ENCODE assay signal across 8 mouse cellular contexts in genomic region chr9:102715506-102715900, GRCm38 (mm10). TPM values are rescaled to one million over a fixed set of nuclear protein-coding genes. Genes with fewer than 3 reads are reported as not detected.
DNase-seq lines count a peak whose midpoint lies in the region; ATAC-seq lines count a peak whose summit lies in the region.

No protein-coding gene starts in this region.

- WGBS in heart, embryonic 14.5 days: 57% methylated on average over 2 of the region's 2 CpGs
- 59% methylated on average over 2 of the region's 2 CpGs for WGBS in heart, embryonic 12.5 days
- WGBS in neural tube, embryonic 13.5 days: 63% methylated on average over 2 of the region's 2 CpGs
- WGBS in kidney, embryonic 16.5 days: 69% methylated on average over 2 of the region's 2 CpGs

- H3K27ac ChIP-seq in heart, embryonic 14.5 days (replicated peaks in 1 of 2; ENCODE audit: control insufficient read depth in 1 of 2, insufficient read depth in 1 of 2, low read depth in 2 of 2, low read length in 2 of 2): peak overlapping the region in 1 of 2 experiments; percentile 24; a peak in 1 of 4 replicates
- H3K27ac ChIP-seq in heart, embryonic 12.5 days (ENCODE audit: poor library complexity, severe bottlenecking): no peak overlapping the region
- no peak overlapping the region for H3K27ac ChIP-seq in neural tube, embryonic 13.5 days (replicated peaks)
- H3K27ac ChIP-seq in kidney, embryonic 16.5 days (ENCODE audit: low read length): peak overlapping the region; percentile 71

- no peaks in the 10 kb centered on the region for H3K9me3 ChIP-seq in heart, embryonic 14.5 days (ENCODE audit: control insufficient read depth, low read length)
- no peaks in the 10 kb centered on the region for H3K9me3 ChIP-seq in heart, embryonic 12.5 days (replicated peaks)
- H3K9me3 ChIP-seq in neural tube, embryonic 13.5 days: no peaks in the 10 kb centered on the region
- no peaks in the 10 kb centered on the region for H3K9me3 ChIP-seq in kidney, embryonic 16.5 days (ENCODE audit: low read length)

- peaks cover 25 to 39% of the 10 kb centered on the region in 2 experiments for H3K4me1 ChIP-seq in heart, embryonic 14.5 days (ENCODE audit: control insufficient read depth in 2 of 2, insufficient read depth in 2 of 2, low read length in 2 of 2)
- H3K4me1 ChIP-seq in heart, embryonic 12.5 days (replicated peaks): peaks cover 43% of the 10 kb centered on the region
- peaks cover 58% of the 10 kb centered on the region for H3K4me1 ChIP-seq in neural tube, embryonic 13.5 days (replicated peaks)
- peaks cover 53% of the 10 kb centered on the region for H3K4me1 ChIP-seq in kidney, embryonic 16.5 days (ENCODE audit: insufficient read depth, low read length)

- no peak overlapping the region for H3K4me3 ChIP-seq in heart, embryonic 14.5 days (ENCODE audit: control insufficient read depth in 1 of 2, insufficient read depth in 1 of 2, low read depth in 1 of 2, low read length in 2 of 2)
- no peak overlapping the region for H3K4me3 ChIP-seq in heart, embryonic 12.5 days
- H3K4me3 ChIP-seq in neural tube, embryonic 13.5 days: no peak overlapping the region
- no peak overlapping the region for H3K4me3 ChIP-seq in kidney, embryonic 16.5 days (ENCODE audit: low read length)

- DNase-seq in neural tube, embryonic 10.5 days (ENCODE audit: extremely low spot score, low spot score): no peak
- no peak for DNase-seq in thymus, postnatal 0 days (ENCODE audit: low spot score)
- DNase-seq in frontal cortex, postnatal 10 days (ENCODE audit: low spot score in 2 of 2): no peak
- DNase-seq in thymus, adult 18-20 months: no peak

- H3K9ac ChIP-seq in heart, embryonic 14.5 days (ENCODE audit: low read length): 0 out of 2 replicates have a peak overlapping the region, but pooled peaks have one; percentile 23
- no peak overlapping the region for H3K9ac ChIP-seq in heart, embryonic 12.5 days
- H3K9ac ChIP-seq in neural tube, embryonic 13.5 days: 0 out of 2 replicates have a peak overlapping the region, but pooled peaks have one; percentile 17
- H3K9ac ChIP-seq in kidney, embryonic 16.5 days (replicated peaks; ENCODE audit: low read length): peak overlapping the region; percentile 25; the same call in 1 of the 2 replicates

- H3K4me2 ChIP-seq in heart, embryonic 14.5 days (ENCODE audit: low read length): no peak overlapping the region
- H3K4me2 ChIP-seq in heart, embryonic 12.5 days: no peak overlapping the region
- no peak overlapping the region for H3K4me2 ChIP-seq in neural tube, embryonic 13.5 days
- no peak overlapping the region for H3K4me2 ChIP-seq in kidney, embryonic 16.5 days (replicated peaks; ENCODE audit: low read depth, low read length)

- peaks cover 7% of the 10 kb centered on the region for H3K36me3 ChIP-seq in heart, embryonic 14.5 days (ENCODE audit: control insufficient read depth, insufficient read depth, low read length)
- peaks cover 7% of the 10 kb centered on the region for H3K36me3 ChIP-seq in heart, embryonic 12.5 days
- H3K36me3 ChIP-seq in neural tube, embryonic 13.5 days: peaks cover 6% of the 10 kb centered on the region
- peaks cover 7% of the 10 kb centered on the region for H3K36me3 ChIP-seq in kidney, embryonic 16.5 days (ENCODE audit: insufficient read depth, low read length)

- H3K27me3 ChIP-seq in heart, embryonic 14.5 days (ENCODE audit: control insufficient read depth, insufficient read depth, low read length): no peaks in the 10 kb centered on the region
- H3K27me3 ChIP-seq in heart, embryonic 12.5 days (replicated peaks): no peaks in the 10 kb centered on the region
- no peaks in the 10 kb centered on the region for H3K27me3 ChIP-seq in neural tube, embryonic 13.5 days
- H3K27me3 ChIP-seq in kidney, embryonic 16.5 days (ENCODE audit: insufficient read depth, low read length): no peaks in the 10 kb centered on the region

- ATAC-seq in heart, embryonic 14.5 days (ENCODE audit: insufficient number of reproducible peaks, insufficient read depth, low FRiP score, low read depth): no peak
- no peak for ATAC-seq in heart, embryonic 12.5 days (ENCODE audit: insufficient number of reproducible peaks, low FRiP score)
- no peak for ATAC-seq in neural tube, embryonic 13.5 days (ENCODE audit: low read depth)
- ATAC-seq in kidney, embryonic 16.5 days (ENCODE audit: low FRiP score, low TSS enrichment): no peak

RNA-seq across cellular contexts. Expression of gene Amotl2, which starts 1.0 kb away (rescaled TPM):
- 33.5 and 36.3 TPM in 2 replicates for polyA plus RNA-seq in heart, embryonic 14.5 days (2014; fragmentation: Nextera tagmentation; extraction: Ambion mirVana)
- polyA plus RNA-seq in heart, embryonic 12.5 days (2016; fragmentation: Nextera tagmentation; extraction: Ambion mirVana): 59.2 and 61.6 TPM in 2 replicates
- polyA plus RNA-seq in neural tube, embryonic 13.5 days (2015; fragmentation: Nextera tagmentation; extraction: Ambion mirVana): 59.3 and 69.6 TPM in 2 replicates
- polyA plus RNA-seq in kidney, embryonic 16.5 days (2015; fragmentation: Nextera tagmentation; extraction: Ambion mirVana): 40.9 and 41.5 TPM in 2 replicates
- polyA plus RNA-seq in thymus, postnatal 0 days (2015; fragmentation: Nextera tagmentation; extraction: Ambion mirVana): 4.9 and 6.4 TPM in 2 replicates
